Mouse (Mus musculus) thymus, postnatal 10 days (tissue): Measurements from ENCODE around the gene Clasp2.
"Not testable (repeated sequence)": the region's sequence is repeated elsewhere in the genome, so short reads cannot be mapped to it uniquely, and the experiment has no call there.

Experiments used
- DNase-seq, 2 experiments: peaks; one replicate each; pipeline ENCODE4 v3.0.0; 2021; ENCODE audit warnings: low spot score in 2 of 2

Clasp2 gene

DNA sequence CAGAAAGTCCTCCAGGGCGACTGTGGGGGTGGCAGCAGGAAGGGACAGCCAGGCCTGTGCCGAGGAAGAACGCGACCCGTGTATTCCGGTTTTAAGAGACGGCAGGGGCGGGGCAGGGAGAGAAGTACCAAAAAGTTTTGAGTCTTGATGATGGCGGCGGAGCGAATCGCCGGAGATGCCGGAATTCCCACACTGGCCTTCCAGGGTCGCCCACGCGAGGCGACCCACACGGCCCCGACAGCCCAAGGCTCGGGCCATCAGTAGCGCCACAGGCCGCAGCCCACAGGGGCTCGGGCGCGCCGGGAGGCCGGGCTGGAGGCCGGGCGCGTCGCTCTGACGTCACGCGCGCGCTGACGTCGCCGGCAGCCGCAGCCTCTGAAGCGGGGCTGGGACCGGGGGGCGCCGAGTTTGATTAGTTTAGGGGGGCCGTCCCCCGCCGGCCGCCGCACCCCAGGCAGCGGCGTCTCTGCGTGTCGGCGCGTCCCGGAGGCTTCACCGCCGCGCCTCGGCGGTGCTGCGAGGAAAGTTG lies at the start of gene Clasp2:
Gene Clasp2, plus strand, starts transcription at position 366 of the 529 bp plus-strand sequence.
- peak; percentile 62 to 65 for DNase-seq

DNA sequence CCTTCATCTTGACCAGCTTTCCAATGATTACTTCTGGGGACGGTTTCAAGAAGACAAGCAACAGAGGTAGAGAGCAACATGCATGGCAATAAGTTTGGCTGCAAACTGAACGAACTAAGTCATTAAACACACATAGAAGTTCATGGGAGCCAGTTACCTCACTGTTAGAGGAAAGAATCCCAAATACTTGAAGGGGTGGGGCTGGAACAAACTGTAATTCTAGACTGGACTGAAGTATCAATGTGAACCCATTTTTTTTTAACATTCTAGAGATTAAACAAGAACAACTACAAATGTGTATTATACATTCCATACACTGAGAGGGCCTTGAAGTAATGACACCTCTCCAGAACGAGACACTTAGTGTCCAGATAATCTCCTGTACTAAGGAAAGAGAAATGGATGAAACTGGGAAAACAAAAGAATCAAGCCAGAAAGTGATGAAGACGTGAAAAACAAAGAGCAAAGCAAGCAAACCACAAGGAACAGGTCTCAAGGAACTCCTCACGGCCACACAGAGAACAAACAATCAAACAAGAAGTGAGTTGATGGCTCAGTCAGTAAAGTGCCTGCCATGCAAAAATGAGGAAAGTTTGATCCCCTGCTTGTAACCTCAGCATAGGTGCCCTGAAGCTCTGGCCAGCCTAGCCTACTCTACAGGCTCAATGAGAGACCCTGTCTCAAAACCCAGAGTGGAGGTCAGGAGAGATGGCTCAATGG lies 39.7 kb upstream of the Clasp2 start:
- no peak for DNase-seq

DNA sequence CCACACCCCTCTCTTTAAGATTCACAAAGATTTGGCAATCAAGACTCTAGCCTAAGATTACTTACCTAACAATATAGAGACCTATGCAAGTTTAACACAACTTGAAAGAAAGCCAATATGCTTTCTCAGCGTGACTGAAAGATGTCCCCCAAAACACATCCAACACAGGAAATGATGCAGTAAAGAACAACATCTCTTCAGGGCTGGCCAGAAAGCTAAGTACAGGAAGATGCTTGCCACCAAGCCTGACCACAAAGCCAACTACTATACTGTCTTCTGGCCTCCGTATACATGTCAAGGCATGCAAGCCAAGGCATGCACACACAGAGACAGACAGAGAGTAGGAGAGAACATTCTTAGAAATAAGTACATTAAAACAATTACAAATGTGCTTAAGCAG lies 35.2 kb upstream of the Clasp2 start:
- DNase-seq, result no peak

DNA sequence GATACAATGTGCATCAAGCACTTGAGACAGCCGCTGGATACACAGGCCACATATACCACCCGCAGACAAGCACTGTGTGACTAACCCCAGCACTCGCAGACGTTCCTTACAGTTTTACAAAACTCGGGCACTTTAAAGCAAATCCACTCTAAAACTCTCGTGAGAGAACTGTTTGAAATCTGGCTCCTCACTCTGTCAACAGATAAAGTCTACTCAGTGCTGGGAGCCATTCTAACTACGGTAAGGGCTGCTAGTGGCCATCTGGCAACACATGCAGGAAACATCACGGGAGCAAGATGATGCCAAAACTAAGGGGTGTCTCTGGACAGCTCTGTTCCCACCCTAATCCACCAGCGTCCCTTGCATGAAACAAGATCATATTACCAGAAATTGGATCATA lies 34.4 kb upstream of the Clasp2 start:
- DNase-seq, result no peak

DNA sequence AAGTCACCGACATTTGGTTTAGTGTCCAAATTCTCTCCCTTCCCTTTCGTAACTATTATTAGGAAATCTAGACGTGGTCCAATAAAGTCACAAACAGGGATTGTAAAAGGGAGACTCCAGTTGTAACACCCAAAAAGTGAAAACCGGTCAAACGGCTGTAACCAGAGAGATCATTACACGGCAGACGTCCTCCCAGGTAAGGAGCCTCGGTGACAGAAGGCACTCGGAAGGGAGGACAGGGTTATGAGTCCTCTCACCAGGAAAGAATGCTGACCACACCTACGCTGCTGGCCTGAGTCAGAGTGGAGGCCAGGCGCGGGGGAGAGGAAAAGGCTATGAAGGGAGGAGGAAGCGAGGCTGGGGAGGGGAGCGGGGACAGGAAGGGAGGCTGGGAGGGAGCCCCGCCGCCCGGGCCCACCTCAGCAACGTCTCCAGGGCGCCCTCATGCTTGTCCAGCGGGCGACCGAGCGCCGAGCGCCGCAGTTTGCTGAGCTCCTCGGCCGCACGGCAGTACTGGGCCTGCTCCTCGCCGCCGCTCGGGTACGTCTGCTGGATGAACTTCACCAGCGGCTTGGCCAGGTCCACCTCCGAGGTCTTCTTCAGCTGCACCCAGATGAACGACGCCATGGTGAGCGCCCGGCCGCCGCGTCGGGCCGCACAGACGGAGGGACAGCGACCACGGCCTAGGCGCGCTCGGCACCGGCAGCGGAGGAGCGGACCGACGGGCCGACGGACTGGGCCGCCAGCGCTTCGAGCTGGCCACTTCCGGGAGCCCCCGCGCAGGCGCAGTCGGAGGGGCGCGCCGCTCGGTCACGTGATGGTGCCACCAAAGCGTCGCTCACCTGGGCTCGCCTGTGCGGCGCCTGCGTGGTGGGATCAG lies 33.6 kb upstream of the Clasp2 start, which contains the start of gene Pdcd6ip:
Gene Pdcd6ip, minus strand, starts transcription at position 779 of the 880 bp plus-strand sequence.
- DNase-seq, result peak; percentile 87 to 93

DNA sequence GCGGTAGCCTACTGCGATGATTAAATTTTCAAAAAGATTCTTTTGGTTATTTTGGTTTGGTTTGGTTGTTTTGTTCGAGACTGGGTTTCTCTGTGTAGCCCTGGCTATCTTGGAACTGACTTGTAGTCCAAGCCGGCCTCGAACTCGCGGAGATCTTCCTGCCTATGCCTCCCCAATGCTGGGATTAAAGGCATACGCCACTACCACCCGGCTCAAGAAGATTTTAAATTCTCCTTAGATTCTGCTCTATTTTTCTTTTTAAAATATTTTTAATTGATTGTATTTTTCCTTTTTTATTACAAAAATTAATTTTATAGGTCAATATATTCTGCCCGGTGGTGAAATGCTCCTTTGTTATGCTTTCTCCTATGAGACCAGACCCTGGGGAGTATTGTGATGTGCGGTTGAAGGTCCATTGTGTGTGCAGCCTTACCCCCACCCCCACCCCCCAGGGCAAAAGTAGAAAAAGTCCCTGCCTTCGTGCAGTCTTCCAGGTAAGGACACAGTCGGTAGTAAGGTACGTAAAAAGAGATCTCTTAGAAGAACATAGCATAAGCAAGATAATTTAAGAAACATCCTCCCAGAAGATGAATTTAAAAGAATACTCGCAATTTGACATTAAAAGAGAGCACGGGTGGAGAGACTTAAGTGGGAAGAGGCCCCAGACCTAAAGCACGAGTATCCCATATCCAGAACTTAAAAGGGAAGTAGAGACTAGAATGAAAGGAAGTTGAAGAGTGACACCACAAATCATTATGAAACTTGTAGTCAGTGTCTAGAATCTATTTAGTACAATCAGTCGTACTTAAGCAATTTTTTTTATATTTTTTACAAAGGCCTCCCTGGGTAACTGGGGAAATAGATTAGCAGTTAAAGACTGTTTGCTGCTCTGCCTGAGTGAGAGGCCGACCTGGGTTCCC lies 32.7 kb upstream of the Clasp2 start:
- DNase-seq, result no peak

DNA sequence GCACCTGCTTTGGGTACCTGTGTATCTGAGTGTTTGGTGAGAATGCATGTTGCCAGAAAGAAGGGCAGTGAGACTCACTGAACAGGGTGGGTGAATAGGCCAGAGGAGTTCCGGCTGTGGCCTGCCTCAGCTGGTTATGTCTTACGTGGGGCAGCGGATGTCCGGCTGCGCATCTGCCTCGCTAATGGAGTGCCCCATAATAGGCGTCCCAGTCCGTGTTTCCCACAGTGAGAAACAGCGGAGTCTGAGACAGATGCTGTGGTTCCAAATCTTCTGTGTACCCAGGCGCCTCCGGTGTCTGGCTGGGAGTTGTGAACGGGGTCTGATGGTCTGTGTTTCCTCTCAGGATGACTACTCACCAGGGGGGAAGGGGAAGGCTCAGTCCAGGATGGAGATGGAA lies 30.4 kb upstream of the Clasp2 start:
- DNase-seq, result no peak

DNA sequence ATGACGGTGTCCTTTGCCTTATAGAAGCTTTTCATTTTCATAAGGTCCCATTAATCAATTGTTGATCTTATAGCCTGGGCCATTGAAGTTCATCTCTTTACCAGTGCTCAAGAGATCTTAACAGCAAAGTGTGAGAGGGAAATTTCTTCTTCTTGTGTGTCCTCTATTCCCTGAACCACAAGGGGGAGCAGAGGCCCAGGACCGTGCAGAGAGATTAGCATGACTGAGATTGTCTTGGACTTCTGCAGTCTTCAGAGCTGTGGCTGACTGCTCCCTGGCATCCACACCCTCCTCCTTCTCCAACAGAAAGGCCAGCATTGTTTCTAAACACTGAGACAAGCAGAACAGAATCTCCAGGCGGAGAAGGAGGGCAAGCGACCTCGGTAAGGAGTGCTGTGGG lies 22.2 kb upstream of the Clasp2 start:
- peak in 1 of 2 experiments; percentile 21 for DNase-seq

DNA sequence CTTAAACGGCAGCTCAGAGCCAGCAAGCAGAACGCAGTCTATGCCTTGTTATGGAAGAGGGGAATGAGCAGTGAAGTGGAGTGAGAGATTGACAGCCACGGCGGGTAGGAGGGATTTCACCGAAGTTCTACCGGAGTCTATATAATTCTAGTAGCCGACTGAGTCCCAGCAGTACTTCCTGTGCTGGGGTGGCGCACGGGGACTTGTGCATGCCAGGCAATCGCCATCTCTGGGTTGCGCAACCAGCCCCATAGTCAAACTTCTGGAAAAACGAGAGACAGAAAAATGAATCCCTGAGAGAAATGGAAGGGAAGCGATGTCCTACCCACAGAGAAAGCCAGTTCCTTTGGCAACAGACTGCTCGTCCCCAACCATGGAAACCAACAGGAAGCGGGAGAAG lies 16.6 kb upstream of the Clasp2 start:
- no peak for DNase-seq

DNA sequence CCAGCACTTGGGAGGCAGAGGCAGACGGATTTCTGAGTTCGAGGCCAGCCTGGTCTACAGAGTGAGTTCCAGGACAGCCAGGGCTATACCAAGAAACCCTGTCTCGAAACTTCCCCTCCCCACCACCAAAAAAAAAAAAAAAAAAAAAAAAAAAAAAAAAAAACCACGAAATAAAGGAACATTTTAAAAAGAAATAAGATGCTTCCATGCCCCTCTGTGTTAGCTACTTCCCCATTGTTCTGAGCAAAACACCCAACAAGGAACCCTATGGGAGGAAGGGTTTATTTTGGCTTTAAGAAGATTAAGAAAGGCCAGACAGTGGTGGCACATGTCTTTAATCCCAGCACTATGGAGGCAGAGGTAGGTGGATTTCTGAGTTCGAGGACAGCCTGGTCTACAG lies 15.7 kb upstream of the Clasp2 start:
- DNase-seq, result not testable (repeated sequence)

DNA sequence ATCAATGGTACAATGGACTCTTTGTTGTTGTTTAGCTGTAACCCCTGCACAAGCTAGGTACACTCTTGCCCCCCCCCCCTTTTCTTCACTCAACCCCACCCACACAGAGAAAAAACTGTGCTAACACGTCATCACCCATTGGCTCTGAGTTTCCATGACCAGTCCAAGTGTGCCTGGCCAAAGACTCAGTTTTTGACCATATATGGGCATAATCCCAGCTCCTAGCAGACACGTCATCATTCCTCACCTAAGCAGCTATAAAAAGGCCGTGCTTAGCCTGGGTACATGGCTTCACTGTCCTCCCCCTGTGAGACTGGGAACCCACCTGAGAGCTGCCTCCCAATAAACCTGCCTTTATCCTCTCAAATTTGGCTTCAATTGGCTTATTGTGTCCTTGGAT lies 15.1 kb upstream of the Clasp2 start:
- DNase-seq, result no peak

DNA sequence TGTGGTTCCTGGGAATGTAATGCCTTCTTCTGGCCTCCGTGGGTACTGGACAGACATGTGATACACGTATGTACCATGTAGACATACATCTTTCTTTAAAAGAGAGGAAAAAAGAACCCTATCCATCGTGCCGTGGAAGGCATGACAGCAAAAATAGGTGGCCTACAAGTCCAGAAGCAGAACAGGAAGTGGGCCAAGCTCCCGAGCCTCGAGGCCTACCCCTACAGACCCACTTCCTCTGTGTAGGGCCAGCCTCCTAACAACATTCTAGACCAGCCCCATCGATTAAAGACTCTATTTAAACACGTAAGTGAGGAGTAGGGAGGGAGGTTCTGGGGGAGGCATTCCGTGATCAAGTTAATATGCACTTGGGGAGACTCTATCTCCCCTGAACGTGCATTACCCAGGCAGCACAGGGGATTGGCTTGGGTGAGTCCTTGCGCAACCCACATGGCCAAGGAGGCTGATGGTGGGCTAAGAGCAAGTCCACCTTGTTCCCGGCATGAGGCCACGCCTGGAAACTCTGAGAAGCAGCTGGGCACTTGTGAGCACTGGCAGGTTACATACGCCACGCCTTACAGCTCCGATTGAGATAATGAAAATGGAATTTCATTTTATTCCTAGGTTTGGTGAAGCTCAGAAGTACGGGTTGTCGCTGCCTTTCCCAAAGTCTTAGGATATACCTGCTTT lies 14.1 kb upstream of the Clasp2 start:
- no peak for DNase-seq

DNA sequence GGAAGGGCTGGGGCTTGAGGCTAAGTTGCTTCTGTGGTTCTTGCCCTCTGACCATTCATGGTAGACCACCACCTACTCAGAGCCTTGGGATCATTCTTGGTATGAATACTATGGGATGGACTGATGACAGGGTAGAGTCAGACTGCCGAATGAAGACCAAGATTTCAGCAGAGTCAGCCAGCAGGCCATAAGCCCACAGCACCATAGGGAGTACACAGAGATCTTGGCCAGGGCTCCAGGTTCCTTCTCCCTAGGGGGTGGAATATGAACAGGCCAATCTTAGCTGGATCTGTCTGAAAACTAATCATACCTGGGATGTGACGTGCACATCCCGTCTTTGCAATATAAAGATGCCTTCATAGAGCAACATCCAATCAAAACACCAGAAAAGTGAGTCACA lies 9.7 kb upstream of the Clasp2 start:
- DNase-seq, result no peak

DNA sequence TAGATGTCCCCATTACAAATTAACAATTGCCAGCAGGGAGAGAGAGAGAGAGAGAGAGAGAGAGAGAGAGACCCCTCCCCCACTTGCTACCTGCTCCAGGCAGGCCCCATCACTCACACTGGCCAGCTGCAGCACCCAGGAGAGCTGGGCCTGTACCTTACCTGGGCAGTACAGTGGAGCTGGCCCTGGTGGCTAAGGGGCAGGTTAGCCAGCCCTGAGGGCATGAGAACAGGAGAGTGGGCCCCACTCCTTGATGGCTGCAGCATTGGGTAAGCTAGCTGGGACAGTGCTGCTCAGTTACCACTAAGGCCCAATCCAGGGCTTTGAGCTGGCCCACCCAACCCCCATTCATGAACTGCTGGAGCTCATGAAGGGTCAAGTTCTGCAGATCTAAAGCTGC lies 5.4 kb upstream of the Clasp2 start:
- DNase-seq, result no peak

DNA sequence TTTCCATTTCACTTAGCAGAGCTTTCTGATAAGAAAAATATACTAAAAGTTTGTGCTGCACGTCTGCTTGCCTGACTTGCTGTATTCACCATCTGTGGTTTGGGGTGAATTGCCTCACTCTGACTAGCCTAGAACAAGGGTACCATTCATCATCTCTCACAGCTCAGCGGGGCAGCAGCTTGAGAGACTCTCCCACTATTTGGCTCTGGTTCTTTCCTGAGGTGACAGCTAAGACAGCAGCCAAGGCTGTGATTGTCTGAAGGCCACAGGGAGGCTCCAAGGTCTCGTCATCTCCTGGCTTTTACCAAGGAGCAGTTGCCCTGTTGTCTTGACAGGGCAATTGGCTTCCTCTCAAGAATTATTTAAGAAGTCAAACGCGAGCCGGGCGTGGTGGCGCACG lies 3.3 kb upstream of the Clasp2 start:
- no peak for DNase-seq

DNA sequence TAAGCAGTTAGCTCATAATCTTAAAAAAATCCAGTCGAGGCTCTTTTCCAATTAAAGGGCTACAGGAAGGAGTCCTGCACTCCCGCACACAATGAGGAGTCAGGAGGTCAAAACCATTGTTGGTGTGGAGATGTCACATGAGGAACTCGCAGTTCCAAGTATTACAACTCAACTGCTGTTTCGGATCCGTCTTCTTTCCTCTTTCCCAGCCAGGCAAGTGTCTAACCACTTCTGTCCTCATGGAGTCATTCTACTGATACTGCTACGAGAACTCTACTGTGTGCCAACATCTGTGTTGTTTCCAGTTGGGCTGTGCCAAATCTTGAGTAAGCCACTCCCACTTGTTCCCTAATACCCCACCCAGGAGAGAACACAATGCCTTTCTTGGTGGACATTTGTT lies 2.3 kb upstream of the Clasp2 start:
- DNase-seq, result no peak

DNA sequence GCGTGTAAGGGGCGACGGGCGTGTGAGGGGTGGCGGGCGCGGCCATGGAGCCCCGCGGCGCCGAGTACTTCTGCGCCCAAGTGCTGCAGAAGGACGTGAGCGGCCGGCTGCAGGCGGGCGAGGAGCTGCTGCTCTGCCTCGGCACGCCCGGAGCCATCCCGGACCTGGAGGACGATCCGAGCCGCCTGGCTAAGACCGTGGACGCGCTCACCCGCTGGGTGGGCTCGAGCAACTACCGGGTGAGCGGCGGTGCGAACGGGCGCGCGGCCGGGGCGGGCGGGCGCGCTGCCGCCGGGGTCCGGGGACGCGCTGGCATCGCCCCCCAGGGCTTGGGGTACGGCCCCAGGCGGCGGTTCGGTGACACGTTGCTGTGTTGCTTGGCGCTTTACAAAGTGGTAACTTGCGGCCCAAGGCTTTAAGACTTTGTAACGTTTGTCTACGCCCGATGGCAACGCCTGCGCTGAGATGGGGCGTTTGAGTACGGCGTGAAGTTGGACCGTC lies 414 bp downstream of the Clasp2 start:
- peak; percentile 55 to 58 for DNase-seq

DNA sequence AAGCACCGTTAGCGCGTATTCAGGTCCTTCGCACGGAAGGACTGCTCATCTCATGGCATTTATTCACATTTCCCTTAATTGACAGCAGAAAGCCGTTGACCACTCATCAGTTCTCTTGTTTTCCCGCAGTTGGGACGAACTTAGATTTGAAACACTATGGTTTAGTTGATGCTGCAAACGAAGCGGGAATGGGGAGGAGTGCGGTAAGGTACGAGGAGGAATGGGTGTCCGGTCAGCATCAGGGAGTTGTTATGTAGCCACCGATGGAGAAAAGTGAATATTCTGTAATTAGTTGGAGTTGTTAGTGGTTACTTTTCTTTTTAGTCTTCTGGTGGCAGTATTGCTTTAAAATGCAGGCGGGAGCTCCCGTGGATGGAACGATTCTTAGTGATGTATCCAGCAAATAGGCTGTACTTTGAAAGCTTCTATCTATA lies 1.1 kb downstream of the Clasp2 start:
- no peak for DNase-seq

DNA sequence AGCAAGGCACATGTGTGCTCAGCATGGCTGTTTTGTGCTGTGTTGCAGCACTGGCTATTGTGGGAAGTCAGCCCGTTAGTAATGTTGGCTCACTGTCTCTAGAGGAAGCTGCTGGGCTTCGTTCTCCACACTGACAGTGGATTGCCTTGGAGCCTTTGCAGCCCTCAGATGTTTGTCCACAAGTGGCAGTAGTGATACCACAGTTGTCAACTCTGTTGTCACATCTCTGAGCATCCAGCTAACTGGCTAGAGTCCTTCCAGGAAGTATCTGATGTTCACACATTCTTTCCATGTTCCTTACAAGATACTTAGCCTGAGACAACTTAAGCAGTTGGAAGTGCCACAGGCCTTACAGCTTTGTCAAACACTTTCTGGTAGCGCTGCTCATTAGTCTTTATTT lies 2.0 kb downstream of the Clasp2 start:
- no peak for DNase-seq

DNA sequence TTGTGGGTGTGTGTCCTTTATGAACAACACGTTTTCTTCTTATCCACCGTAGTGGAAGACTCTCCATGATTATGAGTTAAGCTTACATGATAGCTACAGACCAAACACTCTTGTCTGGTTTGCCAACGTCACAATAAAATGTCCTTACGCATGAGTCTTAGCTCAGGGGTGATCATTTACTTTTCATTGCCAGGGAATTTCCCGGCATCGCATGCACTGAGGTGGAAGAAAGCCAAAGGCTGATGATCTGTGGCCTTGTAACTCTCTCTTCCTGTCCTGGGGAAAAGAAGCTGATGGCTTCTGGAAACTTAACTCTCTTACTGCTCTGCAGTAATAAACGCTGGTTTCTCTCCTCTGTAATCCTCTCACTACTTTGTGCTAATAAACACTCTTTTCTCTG lies 8.1 kb downstream of the Clasp2 start:
- no peak for DNase-seq
